Mouse (Mus musculus): ENCODE results near the gene Endou.

Gene Endou

GRCm38 (mm10) chr15:97731111-97731510, at the start of gene Endou:
Gene Endou, minus strand, starts transcription at chr15:97731339.
- no peak for TF ChIP-seq GATA4 (IDR thresholded peaks at IDR 0.05; ENCODE audit: insufficient replicate concordance, low read length)

GRCm38 (mm10) chr15:97780611-97781031, 49.5 kb upstream of the Endou start:
- no peak for TF ChIP-seq GATA4 (IDR thresholded peaks at IDR 0.05; ENCODE audit: insufficient replicate concordance, low read length)

DNA sequence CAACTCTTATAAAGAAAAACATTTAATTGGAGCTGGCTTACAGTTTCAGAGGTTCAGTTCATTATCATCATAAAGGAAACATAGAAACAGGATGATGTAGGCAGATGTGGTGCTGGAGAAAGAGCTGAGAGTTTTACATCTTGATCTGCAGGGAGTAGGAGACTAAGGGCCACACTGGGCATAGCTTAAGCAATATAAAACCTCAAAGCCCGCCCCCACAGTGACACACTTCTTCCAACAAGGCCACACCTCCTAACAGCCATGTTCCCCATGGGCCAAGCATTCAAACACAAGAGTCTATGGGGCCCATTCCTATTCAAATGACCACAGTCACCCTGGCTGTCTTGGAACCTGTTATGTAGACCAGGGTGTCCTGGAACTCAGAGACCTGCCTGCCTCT, 48.4 kb upstream of the Endou start:
- no peak for TF ChIP-seq GATA4 (IDR thresholded peaks at IDR 0.05; ENCODE audit: insufficient replicate concordance, low read length)

- TF ChIP-seq GATA4 (IDR thresholded peaks at IDR 0.05; ENCODE audit: insufficient replicate concordance, low read length) = no peak
These were observed 47.4 kb upstream of the Endou start, which contains the start of gene Slc48a1 for GRCm38 (mm10) chr15:97778311-97779098. Gene Slc48a1, plus strand, starts transcription at chr15:97778520.

- no peak for TF ChIP-seq GATA4 (IDR thresholded peaks at IDR 0.05; ENCODE audit: insufficient replicate concordance, low read length)
These were observed 45.8 kb upstream of the Endou start for GRCm38 (mm10) chr15:97776919-97777318.

DNA sequence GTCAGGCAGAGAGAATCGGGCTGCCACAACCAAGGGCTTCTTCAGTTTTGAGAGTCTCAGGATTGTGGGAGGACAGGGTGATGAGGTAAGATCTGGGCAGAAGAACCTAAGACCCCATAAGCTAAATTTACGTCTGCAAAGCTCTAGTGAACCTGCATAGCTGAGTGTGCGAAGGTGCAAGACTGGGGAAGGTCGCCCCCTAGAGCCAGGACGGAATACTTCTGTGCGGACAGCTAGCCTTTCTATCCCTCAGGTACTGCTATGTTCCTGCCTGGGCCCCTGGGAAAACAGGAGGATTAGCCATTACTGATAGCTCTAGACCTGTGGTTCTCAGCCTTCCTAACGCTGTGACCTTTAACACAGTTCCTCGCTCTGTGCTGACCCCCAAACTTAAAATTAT, 45.4 kb upstream of the Endou start:
- no peak for TF ChIP-seq GATA4 (IDR thresholded peaks at IDR 0.05; ENCODE audit: insufficient replicate concordance, low read length)

DNA sequence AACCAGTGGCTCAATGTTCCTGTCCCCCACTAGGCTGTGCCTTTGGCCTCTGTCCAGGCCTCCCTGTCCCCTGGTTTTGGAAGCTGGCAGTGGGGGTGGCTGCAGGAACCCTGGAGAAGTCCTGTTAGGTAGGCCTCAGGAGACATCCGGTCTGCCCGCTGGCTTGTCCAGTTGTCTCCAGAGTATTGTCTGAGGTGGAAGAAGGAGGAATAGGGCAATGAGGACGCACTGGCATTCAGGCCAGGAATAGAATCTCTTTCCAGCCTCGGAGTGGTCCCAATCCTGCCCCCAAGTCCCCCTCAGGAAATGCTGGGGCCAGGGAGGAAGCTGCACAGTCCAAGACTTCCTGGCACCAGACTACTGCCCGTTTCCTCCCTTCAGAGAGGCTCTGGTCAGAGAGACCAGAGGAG, 42.8 kb upstream of the Endou start:
- no peak; the same call in 1 of the 2 replicates for TF ChIP-seq GATA4 (IDR thresholded peaks at IDR 0.05; ENCODE audit: insufficient replicate concordance, low read length)

DNA sequence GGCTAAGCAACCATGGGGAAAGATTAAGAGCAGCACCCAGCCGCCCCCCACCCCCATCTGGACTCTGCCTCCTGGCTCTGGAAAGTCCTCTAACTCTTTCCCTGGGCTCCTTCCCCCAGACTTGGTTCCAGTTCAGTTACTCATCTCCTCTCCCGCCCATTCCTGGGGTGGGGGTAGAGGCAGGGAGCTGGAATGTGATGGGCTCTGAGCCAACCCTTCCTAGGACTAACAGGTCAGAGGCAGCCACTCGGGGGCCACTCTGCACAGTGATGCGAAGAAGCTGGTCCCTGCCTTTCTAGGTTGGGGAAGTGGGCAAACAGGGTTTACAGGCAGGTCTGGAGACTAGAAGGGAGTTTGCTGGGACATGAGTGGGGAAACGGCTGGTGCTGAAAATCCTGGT, 42.0 kb upstream of the Endou start:
- TF ChIP-seq GATA4 (IDR thresholded peaks at IDR 0.05; ENCODE audit: insufficient replicate concordance, low read length) = no peak

- TF ChIP-seq GATA4 (IDR thresholded peaks at IDR 0.05; ENCODE audit: insufficient replicate concordance, low read length) = no peak
These were observed 39.1 kb upstream of the Endou start for GRCm38 (mm10) chr15:97770280-97770679.

DNA sequence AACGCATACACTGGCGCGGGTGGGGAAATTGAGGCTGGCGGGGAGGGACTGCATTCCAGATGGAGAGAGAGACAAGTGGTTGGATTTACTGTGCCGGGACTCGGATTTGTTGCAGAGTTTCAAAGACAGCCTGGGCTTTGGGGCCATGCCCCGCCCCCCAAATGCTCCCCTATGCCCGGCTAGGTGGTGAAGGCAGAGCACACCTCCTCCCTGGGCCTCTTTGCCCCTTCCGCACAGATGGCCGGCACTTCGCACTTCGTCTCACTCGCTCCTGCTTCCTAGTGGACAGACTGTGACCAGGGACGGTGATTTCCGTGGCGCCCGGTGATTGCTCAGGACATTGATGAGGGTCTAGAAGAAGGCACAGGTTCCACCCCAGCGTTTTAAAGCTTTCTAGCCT, 37.1 kb upstream of the Endou start:
- no peak for TF ChIP-seq GATA4 (IDR thresholded peaks at IDR 0.05; ENCODE audit: insufficient replicate concordance, low read length)

GRCm38 (mm10) chr15:97767280-97768186, 36.4 kb upstream of the Endou start, which contains the start of gene Rapgef3:
Gene Rapgef3, minus strand, starts transcription at chr15:97767972.
- no peak; the same call in 1 of the 2 replicates for TF ChIP-seq GATA4 (IDR thresholded peaks at IDR 0.05; ENCODE audit: insufficient replicate concordance, low read length)

DNA sequence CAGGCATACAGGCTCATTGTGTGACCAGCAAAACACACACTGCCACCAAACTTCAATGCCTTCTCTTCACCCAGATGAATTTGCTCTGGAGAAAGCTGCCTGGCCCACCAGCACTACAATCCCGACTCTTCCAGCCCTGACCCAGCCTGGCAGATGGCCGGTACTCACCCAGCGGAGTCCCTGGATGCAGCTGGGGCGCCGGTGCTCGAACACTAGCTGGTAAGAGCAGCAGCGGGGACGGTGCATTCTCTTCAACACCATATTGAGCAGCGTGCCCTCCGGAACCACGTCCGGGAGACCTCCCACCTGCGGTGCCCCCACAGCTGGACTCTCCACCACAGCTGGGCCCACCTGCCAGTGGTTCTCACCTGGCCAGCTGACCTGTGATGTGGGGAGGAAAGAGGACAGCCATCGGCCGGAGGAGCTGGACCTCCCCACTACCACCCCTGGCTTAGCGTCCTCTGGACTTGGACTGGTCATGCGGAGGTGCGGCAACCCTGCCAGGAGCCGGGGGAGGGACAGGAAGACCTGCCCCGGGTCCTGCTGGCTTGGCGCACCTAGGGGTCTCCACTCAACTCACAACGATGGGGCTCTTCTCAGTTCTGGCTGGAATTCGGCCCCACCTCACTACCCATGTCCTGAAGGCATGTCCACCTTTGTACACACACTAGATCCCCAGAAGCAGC, 35.6 kb upstream of the Endou start:
- TF ChIP-seq GATA4 (IDR thresholded peaks at IDR 0.05; ENCODE audit: insufficient replicate concordance, low read length) = no peak

DNA sequence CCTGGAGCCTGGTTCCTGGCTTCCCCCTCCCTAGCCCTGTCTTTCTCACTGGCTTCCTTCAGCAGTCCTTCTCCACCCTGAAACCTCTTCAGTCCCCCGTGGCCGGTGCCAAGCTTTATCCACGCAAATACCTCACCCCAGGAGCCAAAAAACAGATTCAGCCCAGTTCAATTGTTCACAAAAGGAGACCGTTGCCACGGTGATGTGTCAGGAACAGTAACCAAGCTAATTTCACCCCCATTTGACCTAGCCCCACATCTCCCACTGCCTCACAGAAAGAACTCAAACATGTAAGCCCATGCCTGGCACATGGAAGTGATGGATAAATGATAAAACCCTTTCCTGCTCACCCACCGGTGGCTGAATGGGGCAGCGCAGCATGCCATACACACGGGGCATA, 35.1 kb upstream of the Endou start:
- no peak for TF ChIP-seq GATA4 (IDR thresholded peaks at IDR 0.05; ENCODE audit: insufficient replicate concordance, low read length)

- no peak for TF ChIP-seq GATA4 (IDR thresholded peaks at IDR 0.05; ENCODE audit: insufficient replicate concordance, low read length)
These were observed 34.1 kb upstream of the Endou start for GRCm38 (mm10) chr15:97765090-97765794.

GRCm38 (mm10) chr15:97764532-97764931, 33.4 kb upstream of the Endou start:
- TF ChIP-seq GATA4 (IDR thresholded peaks at IDR 0.05; ENCODE audit: insufficient replicate concordance, low read length) = no peak
